Mouse (Mus musculus) bone marrow, adult 2 months (tissue): ENCODE data around the gene 1700122O11Rik. TPM values are rescaled to one million over a fixed set of nuclear protein-coding genes. Genes with fewer than 3 reads are reported as not detected.
A peak's percentile ranks its signal among the peaks of the same experiment; 100 is the strongest.

ENCODE experiments used
- H3K27ac ChIP-seq: fragments of 200-500 bp; 2 replicates; pipeline ENCODE4 v1.5.1; 2012; ENCODE audit warnings: low read depth, mild to moderate bottlenecking, control low read depth, inconsistent platforms, low read length; ENCODE audit not compliant: control insufficient read depth, poor library complexity, insufficient read depth
- H3K4me1 ChIP-seq: fragments of 200-500 bp; 2 replicates; pipeline ENCODE4 v1.6.1; 2011; ENCODE audit warnings: low read length; ENCODE audit not compliant: control insufficient read depth, insufficient read depth
- H3K4me3 ChIP-seq: fragments of 200-500 bp; replicated peaks from 2 replicates; pipeline ENCODE3; 2011; ENCODE audit warnings: mild to moderate bottlenecking, low read depth, low read length, control low read depth; ENCODE audit not compliant: control insufficient read depth
- CTCF ChIP-seq: fragments of 200-500 bp; IDR thresholded peaks from 2 replicates; pipeline ENCODE4 v1.5.1; 2011; ENCODE audit warnings: low read length, control low read depth; ENCODE audit not compliant: control insufficient read depth, insufficient read depth
- POLR2A ChIP-seq: fragments of 200-500 bp; IDR thresholded peaks from 2 replicates; pipeline ENCODE4 v1.6.1; 2011; ENCODE audit warnings: low read depth, mild to moderate bottlenecking, control low read depth, low read length, borderline replicate concordance; ENCODE audit not compliant: control insufficient read depth
- WGBS: fragments of 180-500 bp; shearing (Covaris S2); methylation state at CpG from one replicate; pipeline ENCODE4 v1.1.7; 2018; 5-methylcytosine and 5-hydroxymethylcytosine counted together
- polyA plus RNA-seq: library from polyadenylated mRNA; stranded (reverse); fragments of >200 nt; gene quantifications from 2 replicates; pipeline ENCODE4 v1.2.4, GENCODE M21; 2011; ENCODE audit warnings: low replicate concordance; ENCODE audit not compliant: missing spikeins, insufficient read depth, insufficient read length

Gene 1700122O11Rik
- polyA plus RNA-seq, 1 experiment, result not detected

- Histone ChIP-seq H3K4me1 (peaks cover 3% of the 10 kb centered on the region), H3K27ac (no peak overlapping the region), H3K4me3 (no peak overlapping the region)
- TF ChIP-seq POLR2A, result no peak
- TF ChIP-seq CTCF, result no peak
- 45% methylated on average over 3 of the region's 3 CpGs for WGBS
These were observed 1.2 kb downstream of the 1700122O11Rik start for GRCm38 (mm10) chr17:48036921-48037320.

GRCm38 (mm10) chr17:48031521-48032430, 6.3 kb downstream of the 1700122O11Rik start:
- Histone ChIP-seq H3K4me1 (no peaks in the 10 kb centered on the region; the same call in 1 of the 2 replicates), H3K4me3 (no peak overlapping the region), H3K27ac (no peak overlapping the region)
- WGBS, result 18% methylated on average over 42 of the region's 42 CpGs
- no peak for TF ChIP-seq POLR2A
- 0 out of 2 replicates have a peak, but pooled peaks have one; percentile 9 for TF ChIP-seq CTCF

GRCm38 (mm10) chr17:48029241-48029640, 8.9 kb downstream of the 1700122O11Rik start:
- Histone ChIP-seq H3K27ac (no peak overlapping the region), H3K4me1 (no peaks in the 10 kb centered on the region; the same call in 1 of the 2 replicates), H3K4me3 (no peak overlapping the region)
- TF ChIP-seq CTCF, result no peak
- no peak for TF ChIP-seq POLR2A
- WGBS, result 75% methylated on average over 12 of the region's 12 CpGs

GRCm38 (mm10) chr17:48028250-48028649, 9.8 kb downstream of the 1700122O11Rik start:
- Histone ChIP-seq H3K4me1 (no peaks in the 10 kb centered on the region), H3K27ac (no peak overlapping the region), H3K4me3 (no peak overlapping the region)
- TF ChIP-seq POLR2A, result no peak
- TF ChIP-seq CTCF, result no peak
- WGBS, result 88% methylated on average over 5 of the region's 5 CpGs

- no peaks in the 10 kb centered on the region for H3K4me1 ChIP-seq
- H3K4me3 ChIP-seq, result no peak overlapping the region
- TF ChIP-seq CTCF (no peak), POLR2A (no peak)
- no peak overlapping the region for H3K27ac ChIP-seq
- WGBS, result 57% methylated on average over 6 of the region's 6 CpGs
These were observed 10.4 kb downstream of the 1700122O11Rik start for GRCm38 (mm10) chr17:48027677-48028076.

- 88% methylated on average over 5 of the region's 5 CpGs for WGBS
- H3K4me1 ChIP-seq, result no peaks in the 10 kb centered on the region
- TF ChIP-seq CTCF, result no peak
- TF ChIP-seq POLR2A, result no peak
- no peak overlapping the region for H3K27ac ChIP-seq
- no peak overlapping the region for H3K4me3 ChIP-seq
These were observed 11.1 kb downstream of the 1700122O11Rik start for GRCm38 (mm10) chr17:48027019-48027418.

- Histone ChIP-seq H3K4me1 (no peaks in the 10 kb centered on the region), H3K27ac (no peak overlapping the region), H3K4me3 (no peak overlapping the region)
- TF ChIP-seq CTCF, result no peak
- TF ChIP-seq POLR2A, result no peak
- WGBS, result 84% methylated on average over 8 of the region's 8 CpGs
These were observed 14.0 kb downstream of the 1700122O11Rik start for GRCm38 (mm10) chr17:48024045-48024444.

- H3K27ac ChIP-seq, result no peak overlapping the region
- whole genome bisulfite sequencing, result 69% methylated on average over 2 of the region's 2 CpGs
- H3K4me1 ChIP-seq, result no peaks in the 10 kb centered on the region; the same call in 1 of the 2 replicates
- TF ChIP-seq POLR2A (no peak), CTCF (no peak)
- H3K4me3 ChIP-seq, result no peak overlapping the region
These were observed 18.5 kb downstream of the 1700122O11Rik start for GRCm38 (mm10) chr17:48019585-48019984.
